Mouse (Mus musculus): ENCODE data around the gene Crlf3.
A peak's percentile ranks its signal among the peaks of the same experiment; 100 is the strongest.

The Crlf3 gene

GRCm38 (mm10) chr11:80080826-80081728, at the start of gene Crlf3:
TSS of gene Crlf3 (minus strand) at chr11:80080991.
- DNase-seq (ENCODE audit: low spot score), result peak; percentile 93

GRCm38 (mm10) chr11:80116411-80116810, 35.6 kb upstream of the Crlf3 start:
- DNase-seq (ENCODE audit: low spot score), result no peak

- DNase-seq (ENCODE audit: low spot score), result no peak
Observed at GRCm38 (mm10) chr11:80104407-80104806, 23.6 kb upstream of the Crlf3 start.

GRCm38 (mm10) chr11:80101298-80101697, 20.5 kb upstream of the Crlf3 start:
- no peak for DNase-seq (ENCODE audit: low spot score)

- no peak for DNase-seq (ENCODE audit: low spot score)
Observed at GRCm38 (mm10) chr11:80098444-80099056, 17.8 kb upstream of the Crlf3 start.

GRCm38 (mm10) chr11:80090555-80091164, 9.9 kb upstream of the Crlf3 start:
- no peak for DNase-seq (ENCODE audit: low spot score)

- no peak for DNase-seq (ENCODE audit: low spot score)
Observed at GRCm38 (mm10) chr11:80089817-80090214, 9.0 kb upstream of the Crlf3 start.

- DNase-seq (ENCODE audit: low spot score), result peak; percentile 92
Observed at GRCm38 (mm10) chr11:80088917-80089816, 8.4 kb upstream of the Crlf3 start, which contains the start of gene Atad5. TSS of gene Atad5 (plus strand) at chr11:80089400.

GRCm38 (mm10) chr11:80086844-80087243, 6.1 kb upstream of the Crlf3 start:
- DNase-seq (ENCODE audit: low spot score), result peak; percentile 82

- DNase-seq (ENCODE audit: low spot score), result no peak
Observed at GRCm38 (mm10) chr11:80085356-80086055, 4.7 kb upstream of the Crlf3 start.

- DNase-seq (ENCODE audit: low spot score), result no peak
Observed at GRCm38 (mm10) chr11:80081786-80082319, 1.1 kb upstream of the Crlf3 start.

- DNase-seq (ENCODE audit: low spot score), result no peak
Observed at GRCm38 (mm10) chr11:80080381-80080825, 388 bp downstream of the Crlf3 start.

- no peak for DNase-seq (ENCODE audit: low spot score)
Observed at GRCm38 (mm10) chr11:80079751-80080150, 1.0 kb downstream of the Crlf3 start.

- no peak for DNase-seq (ENCODE audit: low spot score)
Observed at GRCm38 (mm10) chr11:80078831-80079230, 2.0 kb downstream of the Crlf3 start.

GRCm38 (mm10) chr11:80077784-80078545, 2.8 kb downstream of the Crlf3 start:
- DNase-seq (ENCODE audit: low spot score), result no peak

- DNase-seq (ENCODE audit: low spot score), result no peak
Observed at GRCm38 (mm10) chr11:80075608-80076277, 5.0 kb downstream of the Crlf3 start.

GRCm38 (mm10) chr11:80072365-80072764, 8.4 kb downstream of the Crlf3 start:
- DNase-seq (ENCODE audit: low spot score), result no peak

GRCm38 (mm10) chr11:80071039-80071438, 9.8 kb downstream of the Crlf3 start:
- no peak for DNase-seq (ENCODE audit: low spot score)

- DNase-seq (ENCODE audit: low spot score), result no peak
Observed at GRCm38 (mm10) chr11:80069815-80070214, 11.0 kb downstream of the Crlf3 start.
